Mouse (Mus musculus) CH12.LX (cell line): Measurements from ENCODE around the gene Gnat1. TPM values are rescaled to one million over a fixed set of nuclear protein-coding genes. Genes with fewer than 3 reads are reported as not detected.

Experiments used
- DNase-seq: peaks from one replicate; pipeline ENCODE4 v3.0.0-alpha.2; 2013; ENCODE audit errors: extremely low read depth
- H3K27ac ChIP-seq: 2 replicates; pipeline ENCODE4 v1.5.1; 2012; ENCODE audit warnings: low read depth, mild to moderate bottlenecking, control low read depth, moderate library complexity; ENCODE audit not compliant: insufficient read depth
- H3K27me3 ChIP-seq: replicated peaks from 2 replicates; pipeline ENCODE3; 2012; ENCODE audit warnings: inconsistent platforms
- H3K36me3 ChIP-seq, 2 experiments: replicated peaks in 1 of 2; 2 replicates each; pipeline versions ENCODE3 to v1.6.1; 2012; ENCODE audit warnings: inconsistent platforms in 1 of 2, low read length in 1 of 2, mild to moderate bottlenecking in 1 of 2, mixed read lengths in 1 of 2, moderate library complexity in 1 of 2; ENCODE audit not compliant: control insufficient read depth in 1 of 2, insufficient read depth in 1 of 2
- H3K4me1 ChIP-seq, 2 experiments: 2 replicates each; pipeline ENCODE4 v1.6.1; 2012; ENCODE audit warnings: inconsistent platforms in 1 of 2, moderate library complexity in 1 of 2; ENCODE audit not compliant: insufficient read depth in 2 of 2, control insufficient read depth in 1 of 2
- H3K4me2 ChIP-seq: 2 replicates; pipeline ENCODE4 v1.6.1; 2012; ENCODE audit warnings: low read depth, mild to moderate bottlenecking, control low read depth; ENCODE audit not compliant: poor library complexity, insufficient read depth, severe bottlenecking
- H3K4me3 ChIP-seq, 3 experiments: fragments of 150-350 bp in 1 of 3; sonication (generic) in 1 of 3; replicated peaks in 1 of 3; 2 replicates each; pipeline versions ENCODE3 to v1.5.1; 2011 to 2012; ENCODE audit warnings: low read depth in 2 of 3, low read length in 2 of 3, mild to moderate bottlenecking in 2 of 3, moderate library complexity in 2 of 3, control low read depth in 1 of 3, improper control_type of control experiment in 1 of 3, inconsistent platforms in 1 of 3, mixed read lengths in 1 of 3; ENCODE audit not compliant: poor library complexity in 1 of 3
- H3K79me2 ChIP-seq: replicated peaks from 2 replicates; pipeline ENCODE4 v1.6.1; 2012; ENCODE audit warnings: mild to moderate bottlenecking, moderate library complexity; ENCODE audit not compliant: control insufficient read depth, poor library complexity, insufficient read depth, severe bottlenecking; ENCODE audit errors: extremely low read depth
- H3K9ac ChIP-seq: 2 replicates; pipeline ENCODE4 v1.6.1; 2012; ENCODE audit warnings: low read depth, mild to moderate bottlenecking, control low read depth, moderate library complexity; ENCODE audit not compliant: insufficient read depth
- H3K9me3 ChIP-seq: replicated peaks from 2 replicates; pipeline ENCODE3; 2012; ENCODE audit warnings: low read length, inconsistent platforms, mixed read lengths
- BHLHE40 ChIP-seq: IDR thresholded peaks from 2 replicates; pipeline ENCODE4 v1.6.1; 2011; ENCODE audit warnings: mild to moderate bottlenecking, low read depth, low read length, improper control_type of control experiment
- CHD1 ChIP-seq: IDR thresholded peaks from 2 replicates; pipeline ENCODE4 v1.6.1; 2012; ENCODE audit warnings: low read depth, low read length, improper control_type of control experiment, inconsistent platforms
- CHD2 ChIP-seq: IDR thresholded peaks from 2 replicates; pipeline ENCODE4 v1.6.1; 2011; ENCODE audit warnings: low read length, improper control_type of control experiment
- CTCF ChIP-seq, 2 experiments: IDR thresholded peaks in 1 of 2; conservative IDR thresholded peaks in 1 of 2; 2 replicates each; pipeline ENCODE4 v1.5.1; 2011 to 2012; ENCODE audit warnings: low read depth in 2 of 2, low read length in 2 of 2, improper control_type of control experiment in 1 of 2, inconsistent platforms in 1 of 2, mild to moderate bottlenecking in 1 of 2, moderate library complexity in 1 of 2
- E2F4 ChIP-seq: IDR thresholded peaks from 2 replicates; pipeline ENCODE4 v1.6.1; 2011; ENCODE audit warnings: low read depth, low read length, improper control_type of control experiment; ENCODE audit not compliant: insufficient replicate concordance
- ELF1 ChIP-seq: IDR thresholded peaks from 2 replicates; pipeline ENCODE4 v1.6.1; 2014; ENCODE audit warnings: low read depth, mild to moderate bottlenecking, inconsistent platforms, low read length, improper control_type of control experiment
- EP300 ChIP-seq: IDR thresholded peaks from 2 replicates; pipeline ENCODE4 v1.6.1; 2011; ENCODE audit warnings: low read length, improper control_type of control experiment
- ETS1 ChIP-seq: conservative IDR thresholded peaks from 2 replicates; pipeline ENCODE4 v1.6.1; 2012; ENCODE audit warnings: low read depth, mild to moderate bottlenecking, inconsistent platforms, low read length, improper control_type of control experiment, moderate library complexity
- GABPA ChIP-seq: IDR thresholded peaks from 2 replicates; pipeline ENCODE4 v1.6.1; 2012; ENCODE audit warnings: low read depth, low read length, improper control_type of control experiment, inconsistent platforms; ENCODE audit not compliant: insufficient replicate concordance
- IRF4 ChIP-seq: IDR thresholded peaks from 2 replicates; pipeline ENCODE4 v1.6.1; 2014; ENCODE audit warnings: low read depth, mild to moderate bottlenecking, inconsistent platforms, low read length, improper control_type of control experiment
- JUN ChIP-seq: IDR thresholded peaks from 2 replicates; pipeline ENCODE4 v1.6.1; 2011; ENCODE audit warnings: low read depth, mild to moderate bottlenecking, low read length, improper control_type of control experiment, moderate library complexity; ENCODE audit not compliant: insufficient read depth
- JUND ChIP-seq: conservative IDR thresholded peaks from 2 replicates; pipeline ENCODE4 v1.6.1; 2011; ENCODE audit warnings: low read depth, low read length, improper control_type of control experiment
- KAT2A ChIP-seq: IDR thresholded peaks from 2 replicates; pipeline ENCODE4 v1.6.1; 2012; ENCODE audit warnings: low read length, improper control_type of control experiment, inconsistent platforms; ENCODE audit not compliant: insufficient replicate concordance
- MAFK ChIP-seq: IDR thresholded peaks from 2 replicates; pipeline ENCODE4 v1.6.1; 2011; ENCODE audit warnings: low read length, improper control_type of control experiment; ENCODE audit not compliant: insufficient replicate concordance
- MAZ ChIP-seq: IDR thresholded peaks from 2 replicates; pipeline ENCODE4 v1.6.1; 2012; ENCODE audit warnings: low read depth, mild to moderate bottlenecking, inconsistent platforms, low read length, improper control_type of control experiment, moderate library complexity
- MXI1 ChIP-seq: IDR thresholded peaks from 2 replicates; pipeline ENCODE4 v1.6.1; 2011; ENCODE audit warnings: mild to moderate bottlenecking, low read depth, low read length, improper control_type of control experiment
- MYC ChIP-seq: IDR thresholded peaks from 2 replicates; pipeline ENCODE4 v1.6.1; 2011; ENCODE audit warnings: low read depth, mild to moderate bottlenecking, improper control_type of control experiment, low read length
- NELFE ChIP-seq: IDR thresholded peaks from 2 replicates; pipeline ENCODE4 v1.6.1; 2011; ENCODE audit warnings: low read depth, low read length, improper control_type of control experiment
- NRF1 ChIP-seq: IDR thresholded peaks from 2 replicates; pipeline ENCODE4 v1.6.1; 2014; ENCODE audit warnings: low read depth, mild to moderate bottlenecking, inconsistent platforms, low read length, improper control_type of control experiment, moderate library complexity
- PAX5 ChIP-seq: IDR thresholded peaks from 2 replicates; pipeline ENCODE4 v1.6.1; 2012; ENCODE audit warnings: low read length, inconsistent platforms, mixed read lengths
- POLR2A ChIP-seq: IDR thresholded peaks from 2 replicates; pipeline ENCODE4 v1.6.1; 2011; ENCODE audit warnings: low read depth, mild to moderate bottlenecking, improper control_type of control experiment, low read length
- POLR2AphosphoS2 ChIP-seq: IDR thresholded peaks from 2 replicates; pipeline ENCODE4 v1.6.1; 2011; ENCODE audit warnings: low read depth, low read length, improper control_type of control experiment
- RAD21 ChIP-seq: IDR thresholded peaks from 2 replicates; pipeline ENCODE4 v1.6.1; 2011; ENCODE audit warnings: low read depth, mild to moderate bottlenecking, low read length, improper control_type of control experiment, moderate library complexity
- SMC3 ChIP-seq: IDR thresholded peaks from 2 replicates; pipeline ENCODE4 v1.6.1; 2011; ENCODE audit warnings: low read depth, low read length, improper control_type of control experiment
- TBP ChIP-seq: conservative IDR thresholded peaks from 2 replicates; pipeline ENCODE4 v1.6.1; 2011; ENCODE audit warnings: low read depth, low read length, improper control_type of control experiment
- TCF12 ChIP-seq: IDR thresholded peaks from 2 replicates; pipeline ENCODE4 v1.6.1; 2014; ENCODE audit warnings: low read depth, mild to moderate bottlenecking, inconsistent platforms, low read length, improper control_type of control experiment
- UBTF ChIP-seq: IDR thresholded peaks from 2 replicates; pipeline ENCODE4 v1.6.1; 2012; ENCODE audit warnings: low read depth, mild to moderate bottlenecking, inconsistent platforms, low read length, improper control_type of control experiment, moderate library complexity
- USF1 ChIP-seq: IDR thresholded peaks from 2 replicates; pipeline ENCODE4 v1.6.1; 2014; ENCODE audit warnings: low read depth, mild to moderate bottlenecking, inconsistent platforms, low read length, improper control_type of control experiment
- ZC3H11A ChIP-seq: IDR thresholded peaks from 2 replicates; pipeline ENCODE4 v1.6.1; 2012; ENCODE audit warnings: low read depth, mild to moderate bottlenecking, inconsistent platforms, low read length, improper control_type of control experiment
- ZKSCAN1 ChIP-seq: IDR thresholded peaks from 2 replicates; pipeline ENCODE4 v1.6.1; 2012; ENCODE audit warnings: low read depth, inconsistent platforms, low read length, improper control_type of control experiment, borderline replicate concordance
- ZMIZ1 ChIP-seq: IDR thresholded peaks from 2 replicates; pipeline ENCODE4 v1.6.1; 2012; ENCODE audit warnings: low read depth, mild to moderate bottlenecking, inconsistent platforms, low read length, improper control_type of control experiment
- ZNF384 ChIP-seq: IDR thresholded peaks from 2 replicates; pipeline ENCODE4 v1.6.1; 2012; ENCODE audit warnings: low read depth, low read length, improper control_type of control experiment, inconsistent platforms
- dilution Hi-C: fragments of 300-500 bp; cut with MboI; formaldehyde crosslinking; loops from 2 replicates; pipeline ENCODE4 v1.14.3; 2020; ENCODE audit warnings: low sequenced_read_pairs; ENCODE audit not compliant: extremely low pct_unique_long_range_greater_than_20kb, extremely low pct_ligation_motif_present
- in situ Hi-C: fragments of 300-500 bp; cut with MboI; formaldehyde crosslinking; loops from 3 replicates; pipeline ENCODE4 v1.14.3; 2019; ENCODE audit warnings: low sequenced_read_pairs, low pct_ligation_motif_present, low pct_unique_long_range_greater_than_20kb, mixed read lengths
- polyA plus RNA-seq: library from polyadenylated mRNA; unstranded; fragments of >175 nt; gene quantifications from 2 replicates; pipeline ENCODE4 v1.2.1, GENCODE M21; 2012; ENCODE audit warnings: low read depth; ENCODE audit not compliant: insufficient read length
- total RNA-seq, 2 experiments: library from RNA; depleted of rRNA; stranded (reverse); fragments of 300-350 nt in 1 of 2; fragments of >200 nt in 1 of 2; gene quantifications; 2 replicates each; pipeline ENCODE4 v1.2.3; 2012 to 2014

Gene Gnat1
- total and polyA plus RNA-seq, 3 experiments = 3.0 TPM; not detected in 2

DNA sequence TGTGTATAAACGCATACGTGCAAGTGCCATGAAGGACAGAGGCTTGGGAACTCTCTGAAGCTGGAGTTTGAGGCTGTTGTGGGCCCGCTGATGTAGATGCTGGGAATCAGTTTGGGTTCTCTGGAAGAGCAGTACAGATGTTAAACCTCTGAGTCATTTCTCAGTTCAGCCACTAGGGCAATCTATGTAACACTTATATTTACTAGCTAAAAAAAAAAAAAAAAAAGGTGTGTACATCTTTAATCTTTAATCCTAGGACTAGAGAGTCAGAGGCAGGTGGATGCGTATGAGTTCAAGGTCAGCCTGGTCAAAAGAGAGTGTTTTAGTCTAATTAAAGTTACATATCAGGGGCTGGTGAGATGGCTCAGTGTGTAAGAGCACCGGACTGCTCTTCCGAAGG is 32.5 kb downstream of the Gnat1 start:
- in situ Hi-C loops = no loop called here
- Histone ChIP-seq H3K27ac (no peak overlapping the region), H3K9me3 (no peaks in the 10 kb centered on the region), H3K27me3 (peaks cover 39% of the 10 kb centered on the region), H3K79me2 (no peaks in the 10 kb centered on the region), H3K4me1 (peaks cover 0 to 17% of the 10 kb centered on the region in 2 experiments; a peak in 2 of 4 replicates), H3K4me2 (no peak overlapping the region), H3K9ac (no peak overlapping the region), H3K4me3 (no peak overlapping the region), H3K36me3 (no peaks in the 10 kb centered on the region)
- no peak for TF ChIP-seq EP300
- no peak for TF ChIP-seq MYC
- TF ChIP-seq CHD1 = no peak
- peak; percentile 89 for TF ChIP-seq ZNF384
- peak in 1 of 2 experiments; percentile 31; a peak in 2 of 4 replicates for TF ChIP-seq CTCF (conservative IDR thresholded peaks at IDR 0.05 in 1 of 2, IDR thresholded peaks at IDR 0.05 in 1 of 2; ENCODE audit: low read depth in 2 of 2, low read length in 2 of 2)
- no peak for TF ChIP-seq ZKSCAN1
- peak; percentile 65; the same call in 1 of the 2 replicates for TF ChIP-seq TBP
- no peak for DNase-seq
- dilution Hi-C loops = no loop called here

DNA sequence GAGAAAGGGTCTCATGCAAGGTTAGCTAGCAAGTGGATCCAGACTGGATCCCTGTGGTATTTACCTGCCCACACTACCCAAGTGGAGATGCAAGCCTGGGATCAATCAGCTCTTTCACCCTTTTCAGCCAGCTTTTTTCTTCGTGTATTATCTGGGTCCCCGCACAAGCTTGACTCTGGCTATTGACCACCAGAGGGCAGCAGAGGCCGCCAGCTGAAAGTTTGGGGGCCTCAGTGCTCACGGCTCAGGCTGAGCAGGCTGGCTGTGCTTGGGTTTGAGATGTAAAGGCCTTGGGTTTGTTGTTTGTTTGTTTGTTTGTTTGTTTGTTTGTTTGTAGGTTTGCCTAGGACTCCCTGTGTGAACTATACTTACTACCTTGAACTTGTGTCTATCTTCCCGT is 33.9 kb downstream of the Gnat1 start:
- H3K4me3 ChIP-seq = no peak overlapping the region
- dilution Hi-C loops (no loop called here), in situ Hi-C loops (no loop called here)
- peak overlapping the region; percentile 96 for H3K4me2 ChIP-seq
- no peaks in the 10 kb centered on the region for H3K36me3 ChIP-seq
- H3K9ac ChIP-seq = peak overlapping the region; percentile 66; the same call in 1 of the 2 replicates
- peaks cover 4 to 31% of the 10 kb centered on the region in 2 experiments for H3K4me1 ChIP-seq
- H3K27ac ChIP-seq = no peak overlapping the region
- DNase-seq = peak; percentile 83
- H3K79me2 ChIP-seq = no peaks in the 10 kb centered on the region
- H3K9me3 ChIP-seq = no peaks in the 10 kb centered on the region
- peaks cover 25% of the 10 kb centered on the region for H3K27me3 ChIP-seq
- TF ChIP-seq NRF1 = no peak; the same call in 1 of the 2 replicates
- TF ChIP-seq USF1 = no peak
- peak; percentile 60; the same call in 1 of the 2 replicates for TF ChIP-seq IRF4
- TF ChIP-seq BHLHE40 = 0 out of 2 replicates have a peak, but pooled peaks have one; percentile 39
- no peak for TF ChIP-seq PAX5
- no peak for TF ChIP-seq ZKSCAN1
- no peak for TF ChIP-seq MXI1
- TF ChIP-seq ZMIZ1 = no peak
- no peak for TF ChIP-seq CHD2
- TF ChIP-seq RAD21 = peak; percentile 91
- peak; percentile 52 for TF ChIP-seq ZNF384
- TF ChIP-seq MYC = no peak
- TF ChIP-seq JUN = no peak
- peak; percentile 22; the same call in 1 of the 2 replicates for TF ChIP-seq ELF1
- no peak for TF ChIP-seq GABPA
- no peak for TF ChIP-seq TCF12
- no peak for TF ChIP-seq TBP
- TF ChIP-seq KAT2A = no peak
- peak; percentile 49 to 98 for TF ChIP-seq CTCF (conservative IDR thresholded peaks at IDR 0.05 in 1 of 2, IDR thresholded peaks at IDR 0.05 in 1 of 2; ENCODE audit: low read depth in 2 of 2, low read length in 2 of 2)
- no peak for TF ChIP-seq ETS1
- TF ChIP-seq POLR2AphosphoS2 = no peak
- TF ChIP-seq MAZ = peak; percentile 85
- peak; percentile 94 for TF ChIP-seq SMC3
- no peak for TF ChIP-seq E2F4
- no peak for TF ChIP-seq UBTF
- no peak for TF ChIP-seq MAFK
- no peak for TF ChIP-seq CHD1
- no peak for TF ChIP-seq NELFE
- no peak for TF ChIP-seq JUND
- TF ChIP-seq ZC3H11A = peak; percentile 53
- no peak for TF ChIP-seq POLR2A
